Mouse (Mus musculus) forebrain, postnatal 0 days (tissue): Measurements from ENCODE around the gene Crhr2. TPM values are rescaled to one million over a fixed set of nuclear protein-coding genes. Genes with fewer than 3 reads are reported as not detected.
A peak's percentile ranks its signal among the peaks of the same experiment; 100 is the strongest.

ENCODE experiments used
- ATAC-seq: fragments of 200-750 bp; cut with Nextera tagmentation; 2 replicates; pipeline ENCODE4 v1.8.0; 2017; ENCODE audit warnings: mild to moderate bottlenecking, moderate library complexity
- DNase-seq: peaks from one replicate; pipeline ENCODE4 v3.0.0-alpha.2; 2015
- H3K27ac ChIP-seq: fragments of 300-500 bp; sonication (generic); 2 replicates; pipeline ENCODE4 v1.5.1; 2014; ENCODE audit warnings: low read depth, mild to moderate bottlenecking, antibody characterized with exemption, low read length, moderate library complexity, mixed read lengths
- H3K27me3 ChIP-seq: fragments of 300-500 bp; sonication (generic); 2 replicates; pipeline ENCODE4 v1.6.1; 2014; ENCODE audit warnings: mild to moderate bottlenecking, low read length, mixed read lengths; ENCODE audit not compliant: insufficient read depth
- H3K36me3 ChIP-seq: fragments of 300-500 bp; sonication (generic); 2 replicates; pipeline ENCODE4 v1.6.1; 2014; ENCODE audit warnings: mild to moderate bottlenecking, moderate library complexity; ENCODE audit not compliant: insufficient read depth
- H3K4me1 ChIP-seq: fragments of 300-500 bp; sonication (generic); 2 replicates; pipeline ENCODE4 v1.6.1; 2014; ENCODE audit warnings: antibody characterized with exemption; ENCODE audit not compliant: insufficient read depth
- H3K4me2 ChIP-seq: fragments of 300-500 bp; sonication (generic); 2 replicates; pipeline ENCODE4 v1.6.1; 2014; ENCODE audit warnings: low read depth, mild to moderate bottlenecking, moderate library complexity
- H3K4me3 ChIP-seq: fragments of 300-500 bp; sonication (generic); 2 replicates; pipeline ENCODE4 v1.5.1; 2014; ENCODE audit warnings: low read depth, low read length, mixed read lengths
- H3K9ac ChIP-seq: fragments of 300-500 bp; sonication (generic); 2 replicates; pipeline ENCODE4 v1.6.1; 2014; ENCODE audit warnings: mild to moderate bottlenecking
- H3K9me3 ChIP-seq: fragments of 300-500 bp; sonication (generic); 2 replicates; pipeline ENCODE4 v1.6.1; 2016; ENCODE audit warnings: low read length
- CTCF ChIP-seq: sonication (generic); IDR thresholded peaks from 2 replicates; pipeline ENCODE4 v1.5.1; 2016; ENCODE audit warnings: antibody characterized with exemption, control low read depth, low read depth
- WGBS: fragments of 180-500 bp; shearing (Covaris S2); extraction: QIAGEN DNeasy Blood & Tissue Kit; methylation state at CpG from one replicate; pipeline ENCODE4 v1.1.7; 2014; 5-methylcytosine and 5-hydroxymethylcytosine counted together
- polyA plus RNA-seq: library from polyadenylated mRNA; unstranded; fragments of >200 nt; fragmentation: Nextera tagmentation; extraction: Ambion mirVana; gene quantifications from 2 replicates; pipeline ENCODE4 v1.2.1, GENCODE M21; 2015
- total RNA-seq: library from RNA; depleted of rRNA; stranded (reverse); fragments of >200 nt; gene quantifications from 2 replicates; pipeline ENCODE4 v1.2.3, GENCODE M21; 2014

Crhr2 gene
- total and polyA plus RNA-seq, 2 experiments from 2014 or later, result 1.3 to 1.6 TPM

DNA sequence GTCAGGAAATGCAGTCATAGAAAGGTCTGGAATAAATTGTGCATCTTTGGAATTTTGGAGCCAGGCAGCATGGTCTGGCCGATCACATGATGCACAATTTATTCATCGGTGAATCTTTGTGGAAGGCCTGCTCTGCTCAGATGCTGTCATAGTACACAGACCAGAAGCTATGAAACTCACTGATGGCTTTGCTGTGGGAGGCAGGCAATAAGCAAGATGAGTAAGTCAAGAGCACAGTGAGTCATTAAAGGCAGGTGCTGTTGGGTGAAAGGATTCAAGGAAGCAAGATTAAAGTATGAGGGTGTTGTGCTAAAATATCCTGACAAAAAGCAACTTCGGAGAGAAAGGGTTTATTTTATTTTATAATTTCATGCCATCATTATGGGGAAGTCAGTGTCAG lies 19.4 kb upstream of the Crhr2 start:
- Histone ChIP-seq H3K4me2 (no peak overlapping the region), H3K9me3 (no peaks in the 10 kb centered on the region), H3K9ac (no peak overlapping the region), H3K36me3 (no peaks in the 10 kb centered on the region), H3K4me3 (no peak overlapping the region), H3K27ac (no peak overlapping the region), H3K27me3 (no peaks in the 10 kb centered on the region), H3K4me1 (no peaks in the 10 kb centered on the region)
- DNase-seq (no peak), ATAC-seq (no peak)
- no peak for TF ChIP-seq CTCF
- WGBS, result 91% methylated on average over 3 of the region's 3 CpGs

GRCm38 (mm10) chr6:55146138-55146537 lies 13.3 kb upstream of the Crhr2 start:
- no peak overlapping the region for H3K27ac ChIP-seq
- TF ChIP-seq CTCF, result no peak
- no peaks in the 10 kb centered on the region for H3K36me3 ChIP-seq
- H3K9ac ChIP-seq, result no peak overlapping the region
- DNase-seq, result no peak
- H3K4me1 ChIP-seq, result no peaks in the 10 kb centered on the region
- no peak overlapping the region for H3K4me2 ChIP-seq
- H3K27me3 ChIP-seq, result no peaks in the 10 kb centered on the region
- 0 out of 2 replicates have a peak, but pooled peaks cover 4% of the 10 kb centered on the region for H3K9me3 ChIP-seq
- no peak overlapping the region for H3K4me3 ChIP-seq
- 21% methylated on average over 4 of the region's 4 CpGs for WGBS
- ATAC-seq, result 0 out of 2 replicates have a peak, but pooled peaks have one; percentile 12

DNA sequence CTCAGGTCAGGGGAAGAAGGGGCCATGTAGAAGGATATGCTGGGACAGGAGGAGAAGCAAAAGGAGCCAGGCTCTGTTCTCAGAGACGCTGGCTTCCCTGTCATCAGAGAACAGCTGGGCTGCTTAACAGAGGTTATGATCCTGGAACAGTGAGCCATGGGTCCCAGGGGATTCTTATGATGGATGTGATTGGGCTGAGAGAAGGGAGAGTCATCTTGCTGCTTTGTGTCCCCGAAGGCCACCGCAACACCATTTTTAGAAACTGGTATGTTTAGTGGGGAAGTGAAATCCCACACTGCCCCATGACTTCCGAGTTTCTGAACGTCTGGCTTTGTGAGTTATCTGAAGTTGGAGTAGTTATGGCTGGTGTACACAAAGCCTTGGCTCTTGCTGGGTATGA lies 12.5 kb upstream of the Crhr2 start:
- Histone ChIP-seq H3K9me3 (0 out of 2 replicates have a peak, but pooled peaks cover 4% of the 10 kb centered on the region), H3K9ac (no peak overlapping the region), H3K27ac (no peak overlapping the region), H3K4me1 (no peaks in the 10 kb centered on the region), H3K4me3 (no peak overlapping the region), H3K4me2 (no peak overlapping the region), H3K27me3 (no peaks in the 10 kb centered on the region), H3K36me3 (no peaks in the 10 kb centered on the region)
- WGBS, result 81% methylated on average over 5 of the region's 5 CpGs
- DNase-seq (no peak), ATAC-seq (no peak)
- no peak for TF ChIP-seq CTCF

GRCm38 (mm10) chr6:55138343-55138742 lies 5.5 kb upstream of the Crhr2 start:
- DNase-seq (no peak), ATAC-seq (no peak)
- H3K4me3 ChIP-seq, result no peak overlapping the region
- no peaks in the 10 kb centered on the region for H3K9me3 ChIP-seq
- no peak overlapping the region for H3K4me2 ChIP-seq
- no peak for TF ChIP-seq CTCF
- H3K27me3 ChIP-seq, result no peaks in the 10 kb centered on the region
- H3K36me3 ChIP-seq, result no peaks in the 10 kb centered on the region
- no peak overlapping the region for H3K27ac ChIP-seq
- no peak overlapping the region for H3K9ac ChIP-seq
- no peaks in the 10 kb centered on the region for H3K4me1 ChIP-seq

GRCm38 (mm10) chr6:55133425-55133824 lies 609 bp upstream of the Crhr2 start:
- no peak overlapping the region for H3K4me3 ChIP-seq
- H3K9ac ChIP-seq, result no peak overlapping the region
- H3K27me3 ChIP-seq, result no peaks in the 10 kb centered on the region
- no peaks in the 10 kb centered on the region for H3K4me1 ChIP-seq
- DNase-seq, result no peak
- WGBS, result 61% methylated on average over 1 of the region's 1 CpGs
- H3K9me3 ChIP-seq, result no peaks in the 10 kb centered on the region
- no peak overlapping the region for H3K4me2 ChIP-seq
- TF ChIP-seq CTCF, result no peak
- no peak for ATAC-seq
- H3K27ac ChIP-seq, result no peak overlapping the region
- no peaks in the 10 kb centered on the region for H3K36me3 ChIP-seq

DNA sequence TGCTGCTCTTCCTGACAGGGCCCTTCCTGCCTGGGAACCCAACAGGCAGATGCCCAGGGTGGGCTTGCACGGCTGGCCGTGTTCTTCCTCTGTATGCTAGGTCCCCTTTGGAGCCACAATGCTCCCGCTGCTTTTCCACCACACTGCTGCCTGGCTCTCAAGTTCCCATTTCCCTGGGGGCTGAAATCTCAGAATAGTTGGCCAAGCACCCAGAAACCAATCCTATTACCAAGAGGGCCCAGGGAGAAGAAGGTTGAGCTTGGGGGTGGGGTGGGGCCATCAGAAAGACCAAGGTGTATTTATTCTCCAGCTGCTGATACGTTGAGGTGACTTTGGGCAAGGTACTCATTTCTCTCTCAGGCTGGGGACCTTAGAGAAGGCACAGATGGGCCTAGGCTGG lies 1.5 kb downstream of the Crhr2 start:
- ATAC-seq (no peak), DNase-seq (no peak)
- no peak overlapping the region for H3K4me2 ChIP-seq
- no peaks in the 10 kb centered on the region for H3K9me3 ChIP-seq
- WGBS, result 88% methylated on average over 4 of the region's 4 CpGs
- TF ChIP-seq CTCF, result no peak
- no peaks in the 10 kb centered on the region for H3K27me3 ChIP-seq
- no peaks in the 10 kb centered on the region for H3K4me1 ChIP-seq
- H3K36me3 ChIP-seq, result no peaks in the 10 kb centered on the region
- H3K9ac ChIP-seq, result no peak overlapping the region
- no peak overlapping the region for H3K4me3 ChIP-seq
- no peak overlapping the region for H3K27ac ChIP-seq

GRCm38 (mm10) chr6:55130631-55131030 lies 2.2 kb downstream of the Crhr2 start:
- TF ChIP-seq CTCF, result no peak
- no peak for DNase-seq
- Histone ChIP-seq H3K9ac (no peak overlapping the region), H3K4me3 (no peak overlapping the region), H3K27ac (no peak overlapping the region), H3K4me1 (no peaks in the 10 kb centered on the region), H3K27me3 (no peaks in the 10 kb centered on the region), H3K9me3 (no peaks in the 10 kb centered on the region), H3K36me3 (no peaks in the 10 kb centered on the region), H3K4me2 (no peak overlapping the region)
- WGBS, result 53% methylated on average over 6 of the region's 6 CpGs
- ATAC-seq, result no peak

DNA sequence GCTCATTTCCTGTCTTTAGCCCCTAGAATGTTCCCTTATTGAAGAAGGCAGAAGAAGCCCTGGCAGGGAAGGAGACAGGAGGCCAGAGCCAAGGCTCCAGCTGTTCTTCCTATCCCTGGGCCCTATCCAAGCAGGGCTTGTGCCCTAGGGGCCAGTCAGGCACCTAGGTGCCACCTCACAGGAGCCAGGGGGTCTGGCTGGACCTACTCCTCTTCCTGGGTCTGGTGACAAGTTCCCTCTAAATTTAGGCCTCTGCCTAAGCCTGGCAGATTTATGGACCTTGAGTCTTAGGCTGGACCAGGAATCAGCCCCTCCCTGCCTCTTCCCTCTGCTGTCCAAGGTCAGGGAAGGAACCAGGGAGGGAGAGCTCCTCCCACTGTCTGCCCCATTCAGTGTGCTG lies 4.4 kb downstream of the Crhr2 start:
- Histone ChIP-seq H3K9me3 (no peaks in the 10 kb centered on the region), H3K36me3 (no peaks in the 10 kb centered on the region), H3K27ac (no peak overlapping the region), H3K9ac (no peak overlapping the region), H3K4me2 (no peak overlapping the region), H3K4me3 (no peak overlapping the region), H3K4me1 (no peaks in the 10 kb centered on the region), H3K27me3 (no peaks in the 10 kb centered on the region)
- no peak for DNase-seq
- no peak for TF ChIP-seq CTCF
- ATAC-seq, result no peak
